Mouse (Mus musculus) granulocyte monocyte progenitor cell, adult 5-6 weeks (primary cell): Measurements from ENCODE around the gene Tusc2. TPM values are rescaled to one million over a fixed set of nuclear protein-coding genes. Genes with fewer than 3 reads are reported as not detected.

Experiments used
- ATAC-seq: replicated peaks from 2 replicates; pipeline ENCODE4 v1.8.0; 2016; ENCODE audit warnings: mild to moderate bottlenecking, moderate TSS enrichment, inconsistent platforms; ENCODE audit not compliant: poor library complexity, severe bottlenecking
- total RNA-seq, 2 experiments: library from RNA; stranded (forward) in 1 of 2; stranded (reverse) in 1 of 2; fragments of 200-712, 200-1000 nt in 1 of 2; fragments of >200 nt in 1 of 2; fragmentation: Nextera tagmentation in 1 of 2; gene quantifications; 2 replicates each; pipeline ENCODE4 v1.2.3; 2014 to 2017

Tusc2 gene
- total RNA-seq (2014; fragmentation: Nextera tagmentation): 22.8 and 34.5 TPM in 2 replicates
- total RNA-seq (2017): 10.8 and 13.2 TPM in 2 replicates

- ATAC-seq: peak; percentile 94
Observed at GRCm38 (mm10) chr9:107563029-107563581, at the start of gene Tusc2. Gene Tusc2, plus strand, starts transcription at chr9:107563255.

- ATAC-seq: peak; percentile 82
Observed at GRCm38 (mm10) chr9:107514303-107514955, 48.6 kb upstream of the Tusc2 start.

- no peak for ATAC-seq
Observed at GRCm38 (mm10) chr9:107520331-107520730, 42.7 kb upstream of the Tusc2 start.

DNA sequence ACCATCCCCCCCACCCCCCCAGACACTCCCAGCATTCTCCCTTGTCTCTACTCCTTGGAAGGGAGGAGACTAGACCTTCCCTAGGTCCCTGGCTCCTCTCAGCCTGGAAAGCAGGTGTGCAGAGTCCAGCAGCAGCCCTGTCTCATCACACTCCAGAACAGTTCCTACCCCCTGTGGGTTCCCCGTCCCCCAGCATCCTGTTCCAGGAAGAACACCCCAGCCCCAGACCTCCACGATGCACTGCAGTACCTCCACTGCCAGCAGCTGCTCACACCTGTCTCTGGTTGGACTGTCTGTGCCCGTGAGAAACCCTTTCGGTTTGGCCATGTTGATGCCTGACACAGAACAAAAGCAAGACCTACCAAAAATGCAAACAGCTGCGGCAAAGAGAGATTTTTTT lies 41.9 kb upstream of the Tusc2 start:
- ATAC-seq: no peak

- peak; percentile 26 for ATAC-seq
Observed at GRCm38 (mm10) chr9:107521711-107522399, 41.2 kb upstream of the Tusc2 start.

DNA sequence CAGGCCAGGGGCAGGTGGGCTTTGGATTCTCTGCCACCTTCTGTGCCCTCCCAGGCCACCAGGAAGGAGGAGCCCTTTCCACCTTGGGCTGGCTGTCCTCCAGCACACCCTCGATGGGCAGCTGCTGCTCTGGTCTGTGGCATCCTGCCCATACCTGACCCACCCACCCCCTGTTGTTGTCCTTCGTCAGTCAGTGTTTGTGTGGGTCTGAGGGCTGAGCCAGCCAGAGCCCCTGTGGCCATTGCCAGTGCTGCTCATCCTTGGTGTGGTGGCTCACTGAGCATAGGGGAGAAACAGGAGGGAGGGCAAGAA lies 40.7 kb upstream of the Tusc2 start:
- no peak for ATAC-seq

DNA sequence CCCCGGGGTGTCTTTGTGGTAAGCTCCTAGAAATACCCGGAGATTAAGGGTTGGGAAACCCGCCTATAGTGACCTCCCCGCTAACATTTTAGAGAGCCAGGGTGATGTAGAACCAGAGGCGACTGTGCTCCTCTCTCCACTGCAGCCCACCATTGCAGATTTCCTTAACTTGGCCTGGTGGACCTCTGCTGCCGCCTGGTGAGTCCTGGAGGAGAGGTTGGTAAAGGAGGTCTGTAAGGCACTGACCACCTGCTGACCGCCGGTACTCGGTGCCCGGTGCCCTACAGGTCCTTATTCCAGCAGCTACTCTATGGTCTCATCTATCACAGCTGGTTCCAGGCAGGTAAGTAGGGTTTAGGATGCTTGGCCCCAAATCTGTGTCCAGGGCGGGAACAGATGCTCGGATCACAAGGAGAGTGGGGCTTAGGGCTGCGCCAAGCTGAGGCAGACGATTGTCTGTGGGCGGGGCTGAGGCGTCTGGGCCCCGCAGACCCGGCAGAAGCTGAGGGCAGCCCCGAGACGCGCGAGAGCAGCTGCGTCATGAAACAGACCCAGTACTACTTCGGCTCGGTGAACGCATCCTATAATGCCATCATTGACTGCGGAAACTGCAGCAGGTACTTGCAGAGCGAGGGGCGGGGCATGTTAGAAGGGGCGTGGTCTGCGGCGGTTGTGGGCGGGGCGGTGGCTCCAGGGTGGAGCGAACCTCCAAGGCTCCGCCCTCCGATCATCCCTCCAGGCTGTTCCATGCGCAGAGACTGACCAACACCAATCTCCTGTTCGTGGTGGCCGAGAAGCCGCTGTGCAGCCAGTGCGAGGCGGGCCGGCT lies 36.6 kb upstream of the Tusc2 start:
- peak; percentile 77 for ATAC-seq

DNA sequence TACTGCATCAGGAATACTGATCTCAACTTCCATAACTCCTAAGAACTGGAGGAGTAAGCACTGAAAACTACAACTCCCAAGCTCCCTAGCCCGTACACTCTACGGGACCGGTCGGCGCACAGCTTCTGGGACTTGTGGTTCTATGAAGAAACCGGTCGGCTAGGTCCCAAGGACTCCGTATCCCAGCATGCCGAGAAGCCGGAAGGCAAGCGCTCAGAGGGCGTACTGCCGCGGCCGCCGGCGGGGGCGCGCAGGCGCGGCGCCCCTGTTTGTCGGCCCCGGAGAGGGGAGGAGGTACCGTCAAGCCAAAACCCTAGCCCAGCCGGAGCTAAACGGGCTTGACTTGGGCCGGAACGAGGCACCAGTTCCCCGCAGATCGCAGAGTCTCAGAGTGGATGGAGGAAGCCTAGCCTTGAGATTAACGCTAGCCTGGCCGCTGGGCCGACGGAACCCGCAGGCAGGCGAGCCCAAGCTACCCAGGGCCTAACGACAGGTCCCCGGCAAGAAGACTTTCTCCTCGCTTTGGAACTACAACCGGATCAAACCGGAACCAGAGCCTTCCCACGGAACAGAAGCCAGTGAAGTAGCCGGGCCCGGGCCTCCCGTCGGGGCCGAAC lies 29.2 kb upstream of the Tusc2 start, which contains the start of gene Tmem115:
Gene Tmem115, plus strand, starts transcription at position 155 of the 617 bp plus-strand sequence.
- ATAC-seq: peak; percentile 88

DNA sequence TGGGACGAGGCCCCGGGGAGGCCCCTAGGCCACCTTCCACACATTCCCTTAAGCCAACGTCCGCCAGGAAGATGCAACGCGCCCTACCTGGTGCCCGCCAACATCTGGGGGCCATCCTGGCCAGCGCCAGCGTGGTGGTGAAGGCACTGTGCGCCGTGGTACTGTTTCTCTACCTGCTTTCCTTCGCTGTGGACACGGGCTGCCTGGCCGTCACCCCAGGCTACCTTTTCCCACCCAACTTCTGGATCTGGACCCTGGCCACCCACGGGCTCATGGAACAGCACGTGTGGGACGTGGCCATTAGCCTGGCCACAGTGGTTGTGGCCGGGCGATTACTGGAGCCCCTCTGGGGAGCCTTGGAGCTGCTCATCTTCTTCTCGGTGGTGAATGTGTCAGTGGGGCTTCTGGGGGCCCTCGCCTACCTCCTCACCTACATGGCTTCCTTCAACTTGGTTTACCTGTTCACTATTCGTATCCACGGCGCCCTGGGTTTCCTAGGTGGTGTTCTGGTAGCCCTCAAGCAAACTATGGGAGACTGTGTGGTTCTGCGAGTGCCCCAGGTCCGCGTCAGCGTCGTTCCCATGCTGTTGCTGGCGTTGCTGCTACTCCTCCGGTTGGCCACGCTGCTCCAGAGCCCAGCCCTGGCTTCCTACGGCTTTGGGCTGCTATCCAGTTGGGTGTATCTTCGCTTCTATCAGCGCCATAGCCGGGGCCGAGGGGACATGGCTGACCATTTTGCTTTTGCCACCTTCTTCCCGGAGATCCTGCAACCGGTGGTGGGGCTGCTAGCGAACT lies 28.4 kb upstream of the Tusc2 start:
- peak; percentile 10 for ATAC-seq

DNA sequence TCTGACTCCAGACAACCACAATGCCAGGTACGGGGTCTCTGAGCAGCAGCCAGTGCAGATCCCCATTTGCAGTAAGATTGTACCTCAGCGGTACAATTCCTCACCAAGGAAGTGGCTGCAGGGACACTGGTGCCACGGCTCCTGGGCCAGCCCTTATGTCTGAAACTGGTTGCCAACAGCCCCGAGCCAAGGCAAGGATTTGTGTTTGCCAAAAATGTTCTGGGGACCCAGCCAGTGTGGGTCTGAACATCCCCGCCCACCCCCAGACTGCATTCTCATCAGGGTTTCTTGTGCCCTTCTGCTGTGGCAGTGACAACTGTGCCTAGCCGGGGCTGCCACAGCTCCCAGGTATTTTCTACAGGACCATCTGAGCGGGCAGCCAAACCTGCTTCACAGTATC lies 24.8 kb upstream of the Tusc2 start:
- no peak for ATAC-seq

- no peak for ATAC-seq
Observed at GRCm38 (mm10) chr9:107538711-107539110, 24.3 kb upstream of the Tusc2 start.

DNA sequence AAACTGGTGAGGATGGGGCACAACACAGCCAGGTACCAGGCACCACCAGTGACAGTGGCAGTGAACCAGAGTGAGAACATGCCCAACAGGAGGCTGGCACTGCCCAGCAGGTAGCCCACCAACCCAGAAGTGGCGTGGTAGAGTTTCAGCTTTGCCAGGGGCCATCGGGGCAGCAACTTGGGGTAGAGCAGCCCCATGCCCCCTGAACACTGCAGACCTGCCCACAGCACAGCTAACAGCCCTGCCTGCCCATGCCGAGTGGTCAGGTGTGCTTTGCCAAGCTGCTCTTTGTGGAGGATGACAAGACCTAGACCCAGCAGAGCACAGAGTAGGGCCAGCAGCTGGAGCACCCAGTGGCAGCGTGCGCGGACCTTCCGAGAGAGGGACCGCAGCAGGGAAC lies 23.1 kb upstream of the Tusc2 start:
- ATAC-seq: no peak

GRCm38 (mm10) chr9:107540420-107540819 lies 22.6 kb upstream of the Tusc2 start:
- ATAC-seq: no peak

- ATAC-seq: no peak
Observed at GRCm38 (mm10) chr9:107541005-107541404, 22.1 kb upstream of the Tusc2 start.

DNA sequence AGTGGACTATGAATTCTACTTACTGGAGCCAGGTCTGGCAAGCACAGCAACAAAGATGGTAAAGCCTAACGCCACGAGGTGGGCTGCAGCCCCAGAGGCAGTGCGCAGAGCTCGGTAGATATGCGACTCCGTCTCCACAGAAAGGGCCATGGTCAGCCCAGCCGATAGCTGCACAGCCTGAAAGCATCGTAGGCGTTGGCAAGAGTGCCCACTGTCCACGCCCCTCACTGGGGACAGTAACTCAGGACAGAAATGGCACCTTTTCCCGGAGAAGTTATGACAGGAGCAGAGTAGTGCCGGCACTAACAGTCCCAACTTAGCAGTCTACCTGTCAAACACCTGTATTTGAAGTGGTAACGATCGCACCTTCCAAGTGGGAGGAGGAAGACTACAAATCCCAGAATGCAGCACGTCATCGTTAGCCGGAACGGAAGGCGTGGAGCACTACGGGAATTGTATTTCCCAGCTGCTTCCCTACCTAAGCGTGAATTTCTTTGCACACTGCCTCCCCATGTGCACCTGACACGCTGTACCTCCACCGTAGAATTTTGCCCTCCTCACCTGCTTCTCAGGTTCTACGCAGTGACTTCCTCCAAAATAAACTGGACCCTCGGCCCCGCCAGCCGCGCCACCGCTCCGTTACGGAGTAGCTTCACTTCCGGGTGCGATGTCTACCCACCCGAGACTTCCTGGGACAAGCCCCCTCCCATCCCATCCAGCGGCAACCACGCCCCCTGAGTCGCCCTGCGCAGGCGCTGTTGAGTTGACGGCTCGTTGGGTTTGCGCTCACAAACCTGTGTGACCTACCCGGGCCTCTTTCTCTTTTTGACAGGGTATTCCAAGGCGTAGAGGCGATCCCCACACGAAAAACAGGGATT lies 21.3 kb upstream of the Tusc2 start, which contains the start of the genes Cyb561d2 and Nprl2:
Gene Cyb561d2, minus strand, starts transcription at position 720 of the 878 bp plus-strand sequence.
Gene Nprl2, plus strand, starts transcription at position 753 of the 878 bp plus-strand sequence.
- peak; percentile 80 for ATAC-seq

GRCm38 (mm10) chr9:107542352-107542686 lies 20.7 kb upstream of the Tusc2 start:
- ATAC-seq: no peak

GRCm38 (mm10) chr9:107542721-107543120 lies 20.3 kb upstream of the Tusc2 start:
- no peak for ATAC-seq

- ATAC-seq: no peak
Observed at GRCm38 (mm10) chr9:107543299-107543698, 19.8 kb upstream of the Tusc2 start.
